Mouse (Mus musculus): ENCODE measurements around the gene Sept11.

DNA sequence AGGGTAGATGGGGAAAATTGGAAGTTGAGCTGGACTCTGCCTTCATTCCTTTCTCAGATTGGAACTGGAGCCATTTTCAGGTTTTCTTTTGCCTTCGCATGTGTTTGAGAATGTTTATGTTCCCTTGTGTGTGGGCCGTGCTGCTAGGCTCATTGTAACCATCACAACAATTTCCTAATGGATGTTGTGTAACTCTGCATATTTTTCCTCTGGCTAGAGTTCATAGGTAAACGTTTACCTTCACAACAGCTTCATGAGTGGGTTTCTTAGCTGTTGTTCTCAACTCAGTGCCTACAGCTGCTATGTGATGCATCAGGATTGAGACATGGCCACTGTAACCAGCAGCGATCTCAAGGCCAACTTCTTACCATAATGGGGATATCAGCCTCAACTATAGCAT, 15.5 kb downstream of the Sept11 start:
- TF ChIP-seq CTCF (IDR thresholded peaks at IDR 0.05; ENCODE audit: control insufficient read depth, insufficient read depth, insufficient replicate concordance, low read depth, low read length) (no peak), POLR2A (IDR thresholded peaks at IDR 0.05; ENCODE audit: control insufficient read depth, low read depth, low read length) (no peak)
